Mouse (Mus musculus): ENCODE measurements at regions not wholly inside any gene's neighbourhood (a gene's known extent, or its start where the extent isn't known, plus 50 kb on each side); places are given as distances from the start of the nearest gene placed in this dataset.
A peak's percentile ranks its signal among the peaks of the same experiment; 100 is the strongest.

DNA sequence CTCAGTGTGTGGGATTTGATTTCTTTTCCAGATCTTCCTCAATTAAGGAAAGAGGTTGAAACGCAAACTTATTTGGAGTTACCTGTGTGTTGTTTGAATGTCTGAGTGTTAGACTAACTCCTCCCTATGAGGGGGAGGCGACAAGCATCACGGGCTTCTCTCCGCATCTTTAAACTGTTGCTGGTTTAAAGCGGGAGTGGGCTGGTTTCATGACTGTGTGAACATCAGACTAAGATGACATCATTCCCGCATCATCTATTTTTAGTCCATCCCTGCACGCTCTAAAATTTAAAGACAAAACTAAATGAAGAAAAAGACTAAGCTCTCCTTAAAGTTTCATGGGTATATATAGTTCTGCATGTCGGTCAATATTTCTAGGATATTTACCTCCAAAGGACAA lies 256.4 kb downstream of the 3110018I06Rik start:
- Histone ChIP-seq H3K4me2 (ENCODE audit: low read length) (no peak overlapping the region), H3K9me3 (replicated peaks; ENCODE audit: low read length) (no peaks in the 10 kb centered on the region), H3K27ac (no peak overlapping the region), H3K36me3 (ENCODE audit: insufficient read depth, low read length) (no peaks in the 10 kb centered on the region), H3K27me3 (ENCODE audit: insufficient read depth, low read length) (no peaks in the 10 kb centered on the region), H3K9ac (ENCODE audit: low read depth, low read length) (no peak overlapping the region), H3K4me1 (replicated peaks; ENCODE audit: insufficient read depth, low read length) (no peaks in the 10 kb centered on the region), H3K4me3 (replicated peaks; ENCODE audit: low read depth, low read length) (no peak overlapping the region)
- no peak for TF ChIP-seq CTCF (IDR thresholded peaks at IDR 0.05; ENCODE audit: low read depth)
- no peak for DNase-seq (ENCODE audit: low spot score)
- no peak for ATAC-seq (replicated peaks; ENCODE audit: low FRiP score, low read depth)
- 80% methylated on average over 8 of the region's 8 CpGs for WGBS

GRCm38 (mm10) chr12:107748481-107749380 lies 254.7 kb downstream of the Bcl11b start:
- H3K27ac ChIP-seq = no peak overlapping the region
- WGBS = 38% methylated on average over 18 of the region's 18 CpGs
- no peaks in the 10 kb centered on the region for H3K9me3 ChIP-seq (replicated peaks; ENCODE audit: low read length)
- ATAC-seq (replicated peaks; ENCODE audit: low FRiP score, low read depth) = no peak; the same call in 1 of the 2 replicates
- H3K4me2 ChIP-seq (ENCODE audit: low read length) = no peak overlapping the region
- no peaks in the 10 kb centered on the region for H3K4me1 ChIP-seq (replicated peaks; ENCODE audit: insufficient read depth, low read length)
- H3K36me3 ChIP-seq (ENCODE audit: insufficient read depth, low read length) = no peaks in the 10 kb centered on the region
- H3K9ac ChIP-seq (ENCODE audit: low read depth, low read length) = no peak overlapping the region
- DNase-seq (ENCODE audit: low spot score) = peak; percentile 40
- H3K27me3 ChIP-seq (ENCODE audit: insufficient read depth, low read length) = no peaks in the 10 kb centered on the region
- TF ChIP-seq CTCF (IDR thresholded peaks at IDR 0.05; ENCODE audit: low read depth) = no peak
- no peak overlapping the region for H3K4me3 ChIP-seq (replicated peaks; ENCODE audit: low read depth, low read length)

GRCm38 (mm10) chr12:107749381-107750085 lies 253.9 kb downstream of the Bcl11b start:
- Histone ChIP-seq H3K9me3 (replicated peaks; ENCODE audit: low read length) (no peaks in the 10 kb centered on the region), H3K4me3 (replicated peaks; ENCODE audit: low read depth, low read length) (no peak overlapping the region), H3K27me3 (ENCODE audit: insufficient read depth, low read length) (no peaks in the 10 kb centered on the region), H3K9ac (ENCODE audit: low read depth, low read length) (no peak overlapping the region), H3K27ac (no peak overlapping the region), H3K4me1 (replicated peaks; ENCODE audit: insufficient read depth, low read length) (no peaks in the 10 kb centered on the region), H3K36me3 (ENCODE audit: insufficient read depth, low read length) (no peaks in the 10 kb centered on the region), H3K4me2 (ENCODE audit: low read length) (no peak overlapping the region)
- no peak for TF ChIP-seq CTCF (IDR thresholded peaks at IDR 0.05; ENCODE audit: low read depth)
- WGBS = 61% methylated on average over 11 of the region's 11 CpGs
- DNase-seq (ENCODE audit: low spot score) (no peak), ATAC-seq (replicated peaks; ENCODE audit: low FRiP score, low read depth) (no peak)

DNA sequence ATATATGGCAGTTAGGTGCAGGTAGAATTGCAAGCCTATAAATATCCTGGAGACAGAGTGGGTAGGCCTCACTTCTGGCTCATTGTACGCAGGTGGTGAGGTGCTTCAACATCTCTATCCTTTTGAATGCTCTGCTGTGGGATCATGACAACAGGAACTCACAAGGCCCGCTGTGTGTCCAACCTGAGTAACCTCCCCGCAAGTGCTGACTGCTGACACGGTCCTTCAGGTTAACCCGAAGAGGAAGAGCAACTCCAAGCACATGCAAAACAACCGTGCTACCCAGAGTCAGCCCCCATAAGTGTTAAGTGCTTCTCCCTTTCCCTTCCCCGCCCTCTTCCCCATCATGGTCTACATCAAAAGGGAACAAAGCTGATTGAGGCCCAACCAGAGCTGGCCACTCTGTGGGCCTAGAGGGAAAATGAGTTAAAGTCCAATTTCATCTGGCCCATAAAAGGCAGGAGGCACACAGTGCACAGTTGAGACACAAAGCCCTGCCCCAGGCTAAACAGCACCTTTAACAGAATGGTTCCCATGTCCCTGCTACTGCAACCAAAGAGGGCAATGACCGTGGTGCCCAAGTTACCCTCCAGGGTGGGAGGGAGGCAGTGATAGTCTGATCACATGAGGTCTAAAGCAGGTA lies 253.0 kb downstream of the Bcl11b start:
- Histone ChIP-seq H3K4me1 (replicated peaks; ENCODE audit: insufficient read depth, low read length) (no peaks in the 10 kb centered on the region), H3K27me3 (ENCODE audit: insufficient read depth, low read length) (no peaks in the 10 kb centered on the region), H3K36me3 (ENCODE audit: insufficient read depth, low read length) (no peaks in the 10 kb centered on the region), H3K27ac (no peak overlapping the region), H3K4me3 (replicated peaks; ENCODE audit: low read depth, low read length) (no peak overlapping the region), H3K9ac (ENCODE audit: low read depth, low read length) (no peak overlapping the region), H3K9me3 (replicated peaks; ENCODE audit: low read length) (no peaks in the 10 kb centered on the region), H3K4me2 (ENCODE audit: low read length) (no peak overlapping the region)
- no peak for TF ChIP-seq CTCF (IDR thresholded peaks at IDR 0.05; ENCODE audit: low read depth)
- ATAC-seq (replicated peaks; ENCODE audit: low FRiP score, low read depth) (no peak), DNase-seq (ENCODE audit: low spot score) (no peak)
- 74% methylated on average over 8 of the region's 8 CpGs for WGBS

GRCm38 (mm10) chr12:107752126-107752525 lies 251.3 kb downstream of the Bcl11b start:
- no peak for TF ChIP-seq CTCF (IDR thresholded peaks at IDR 0.05; ENCODE audit: low read depth)
- H3K9ac ChIP-seq (ENCODE audit: low read depth, low read length) = no peak overlapping the region
- no peaks in the 10 kb centered on the region for H3K36me3 ChIP-seq (ENCODE audit: insufficient read depth, low read length)
- no peak for ATAC-seq (replicated peaks; ENCODE audit: low FRiP score, low read depth)
- H3K4me1 ChIP-seq (replicated peaks; ENCODE audit: insufficient read depth, low read length) = no peaks in the 10 kb centered on the region
- H3K27me3 ChIP-seq (ENCODE audit: insufficient read depth, low read length) = no peaks in the 10 kb centered on the region
- no peak overlapping the region for H3K4me2 ChIP-seq (ENCODE audit: low read length)
- 62% methylated on average over 7 of the region's 7 CpGs for WGBS
- H3K9me3 ChIP-seq (replicated peaks; ENCODE audit: low read length) = no peaks in the 10 kb centered on the region
- no peak for DNase-seq (ENCODE audit: low spot score)
- no peak overlapping the region for H3K4me3 ChIP-seq (replicated peaks; ENCODE audit: low read depth, low read length)
- no peak overlapping the region for H3K27ac ChIP-seq

- Histone ChIP-seq H3K4me1 (replicated peaks; ENCODE audit: insufficient read depth, low read length) (no peaks in the 10 kb centered on the region), H3K27me3 (ENCODE audit: insufficient read depth, low read length) (no peaks in the 10 kb centered on the region), H3K27ac (no peak overlapping the region), H3K9ac (ENCODE audit: low read depth, low read length) (no peak overlapping the region), H3K4me2 (ENCODE audit: low read length) (no peak overlapping the region), H3K4me3 (replicated peaks; ENCODE audit: low read depth, low read length) (no peak overlapping the region), H3K9me3 (replicated peaks; ENCODE audit: low read length) (no peaks in the 10 kb centered on the region), H3K36me3 (ENCODE audit: insufficient read depth, low read length) (no peaks in the 10 kb centered on the region)
- 40% methylated on average over 8 of the region's 8 CpGs for WGBS
- ATAC-seq (replicated peaks; ENCODE audit: low FRiP score, low read depth) = no peak
- DNase-seq (ENCODE audit: low spot score) = no peak
- no peak for TF ChIP-seq CTCF (IDR thresholded peaks at IDR 0.05; ENCODE audit: low read depth)
Observed at GRCm38 (mm10) chr12:107752587-107752986, 250.8 kb downstream of the Bcl11b start.

All from kidney, postnatal 0 days (tissue).